Mouse (Mus musculus) heart, embryonic 15.5 days (tissue): ENCODE measurements around the gene Brf1. TPM values are rescaled to one million over a fixed set of nuclear protein-coding genes. Genes with fewer than 3 reads are reported as not detected.
A peak's percentile ranks its signal among the peaks of the same experiment; 100 is the strongest.

ENCODE experiments used
- ATAC-seq: fragments of 200-750 bp; cut with Nextera tagmentation; replicated peaks from 2 replicates; pipeline ENCODE4 v1.8.0; 2017; ENCODE audit warnings: low read depth, moderate TSS enrichment; ENCODE audit not compliant: insufficient number of reproducible peaks, insufficient read depth, low FRiP score
- H3K27ac ChIP-seq: fragments of 300-500 bp; sonication (generic); 2 replicates; pipeline ENCODE4 v1.5.1; 2015; ENCODE audit warnings: mild to moderate bottlenecking, inconsistent platforms
- H3K27me3 ChIP-seq: fragments of 300-500 bp; sonication (generic); 2 replicates; pipeline ENCODE4 v1.6.1; 2015; ENCODE audit warnings: inconsistent platforms
- H3K36me3 ChIP-seq: fragments of 300-500 bp; sonication (generic); 2 replicates; pipeline ENCODE4 v1.6.1; 2015; ENCODE audit warnings: mild to moderate bottlenecking, inconsistent platforms
- H3K4me1 ChIP-seq: fragments of 300-500 bp; sonication (generic); replicated peaks from 2 replicates; pipeline ENCODE4 v1.6.1; 2015; ENCODE audit warnings: inconsistent platforms
- H3K4me2 ChIP-seq: fragments of 300-500 bp; sonication (generic); 2 replicates; pipeline ENCODE4 v1.6.1; 2015; ENCODE audit warnings: inconsistent platforms, mild to moderate bottlenecking, moderate library complexity
- H3K4me3 ChIP-seq: fragments of 300-500 bp; sonication (generic); 2 replicates; pipeline ENCODE4 v1.5.1; 2015; ENCODE audit warnings: mild to moderate bottlenecking, inconsistent platforms
- H3K9ac ChIP-seq: fragments of 300-500 bp; sonication (generic); 2 replicates; pipeline ENCODE4 v1.6.1; 2015; ENCODE audit warnings: mild to moderate bottlenecking, inconsistent platforms
- H3K9me3 ChIP-seq: fragments of 300-500 bp; sonication (generic); replicated peaks from 2 replicates; pipeline ENCODE4 v1.6.1; 2016; ENCODE audit warnings: inconsistent platforms
- WGBS: fragments of 180-500 bp; shearing (Covaris S2); methylation state at CpG from one replicate; pipeline ENCODE4 v1.1.7; 2015; ENCODE audit warnings: mixed read lengths; 5-methylcytosine and 5-hydroxymethylcytosine counted together
- polyA plus RNA-seq: library from polyadenylated mRNA; unstranded; fragments of >200 nt; fragmentation: Nextera tagmentation; extraction: Ambion mirVana; gene quantifications from 2 replicates; pipeline ENCODE4 v1.2.1, GENCODE M21; 2015

Gene Brf1
- polyA plus RNA-seq, 1 experiment from 2014 or later: 30.2 TPM

DNA sequence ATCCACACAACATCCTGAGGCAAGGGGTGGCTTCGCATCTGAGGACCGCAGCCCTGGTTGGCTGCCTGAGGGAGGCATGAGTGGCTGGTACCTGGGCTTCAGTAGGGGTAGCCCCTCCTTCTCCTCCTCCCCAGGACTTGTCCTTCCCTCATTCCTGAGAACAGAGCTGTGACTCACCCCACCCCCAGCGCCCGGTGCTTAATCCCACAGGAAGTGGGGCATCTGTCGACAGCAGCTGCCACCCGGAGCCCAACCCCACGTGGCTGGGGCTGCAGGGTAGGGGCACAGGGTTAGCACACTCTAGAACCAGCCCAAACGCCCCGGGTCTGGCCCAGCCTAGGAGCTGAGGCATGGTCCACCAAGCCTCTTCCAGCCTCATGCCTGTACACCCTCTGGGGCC, 62.6 kb downstream of the Brf1 start:
- Histone ChIP-seq H3K9ac (no peak overlapping the region), H3K4me1 (peaks cover 26% of the 10 kb centered on the region), H3K27me3 (peaks cover 9% of the 10 kb centered on the region; the same call in 1 of the 2 replicates), H3K4me2 (no peak overlapping the region), H3K27ac (no peak overlapping the region), H3K9me3 (no peaks in the 10 kb centered on the region), H3K4me3 (no peak overlapping the region), H3K36me3 (no peaks in the 10 kb centered on the region)
- 35% methylated on average over 9 of the region's 9 CpGs for WGBS
- ATAC-seq: no peak

DNA sequence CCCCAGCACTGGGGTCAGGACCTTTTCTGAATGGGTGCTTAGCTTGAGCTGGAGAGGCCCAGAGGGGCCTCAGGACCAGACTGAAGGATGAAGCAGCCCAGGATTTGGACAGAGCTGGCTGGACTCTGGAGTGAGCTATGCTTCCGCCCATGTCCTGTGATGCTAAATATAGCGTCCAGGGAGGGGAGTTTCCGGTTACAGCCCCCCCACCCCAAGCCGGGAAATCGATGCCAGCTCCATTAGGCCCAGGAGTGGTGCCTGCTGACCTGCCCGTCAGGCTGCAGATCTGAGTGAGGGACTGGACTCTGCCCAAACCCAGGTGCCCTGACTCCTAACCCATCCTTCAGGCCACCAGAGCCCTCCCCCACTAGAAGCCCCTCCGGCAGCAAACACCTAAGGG, 67.9 kb downstream of the Brf1 start:
- H3K4me2 ChIP-seq: 0 out of 2 replicates have a peak overlapping the region, but pooled peaks have one; percentile 14

DNA sequence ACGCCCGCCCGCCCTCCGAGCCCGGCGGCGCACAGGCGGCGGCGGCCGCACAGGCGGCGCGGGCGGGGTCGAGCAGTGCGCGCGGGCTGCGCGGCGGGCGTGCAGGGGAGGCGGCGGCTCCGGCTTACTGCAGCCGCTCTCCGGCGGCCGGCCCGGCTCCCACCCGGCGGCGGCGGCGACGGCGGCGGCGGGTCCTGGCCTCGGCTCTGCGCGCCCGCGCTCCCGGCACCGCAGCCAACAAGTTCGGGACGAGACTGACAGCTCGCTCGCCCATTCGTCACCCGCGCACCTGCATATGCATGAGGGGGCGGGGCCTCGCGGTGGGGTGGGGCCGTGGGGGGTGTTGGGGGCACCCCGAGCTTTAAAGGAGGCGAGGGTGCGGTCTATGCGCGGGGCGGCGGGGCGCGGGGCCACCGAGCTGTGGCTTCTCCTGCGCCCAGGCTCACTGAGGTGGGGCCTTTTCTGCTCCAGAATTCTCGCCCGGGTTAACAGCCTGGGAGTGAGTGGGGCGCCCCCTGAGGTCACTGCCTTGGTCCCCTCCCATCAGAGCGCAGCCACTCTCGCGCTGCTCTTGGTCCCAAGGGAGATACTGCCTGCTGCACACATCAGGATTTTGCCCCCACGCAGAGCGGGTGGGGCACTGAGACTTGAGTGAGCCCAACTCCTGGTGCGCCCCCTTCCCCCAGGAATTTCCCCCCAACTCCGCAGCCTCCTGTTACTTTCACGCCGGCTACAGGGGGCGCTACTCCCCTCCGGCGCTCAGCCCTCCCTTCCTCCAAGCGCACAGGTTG, 70.7 kb downstream of the Brf1 start, which contains the start of gene Jag2:
Jag2 (minus strand) TSS at position 215 of the 791 bp plus-strand sequence.
- 1% methylated on average over 60 of the region's 85 CpGs for WGBS
- H3K27ac ChIP-seq: peak within 1 kb of the TSS; percentile 65
- peak; percentile 74 for ATAC-seq
- H3K9ac ChIP-seq: peak within 1 kb of the TSS; percentile 65
- H3K4me1 ChIP-seq: peaks cover 38% of the 10 kb centered on the region
- peak within 1 kb of the TSS; percentile 98 for H3K4me2 ChIP-seq
- no peaks in the 10 kb centered on the region for H3K9me3 ChIP-seq
- no peaks in the 10 kb centered on the region for H3K36me3 ChIP-seq
- peak within 1 kb of the TSS; percentile 63 for H3K4me3 ChIP-seq
- H3K27me3 ChIP-seq: peaks cover 74% of the 10 kb centered on the region

More for the DNA sequence above, 67.9 kb downstream of the Brf1 start:
- no peaks in the 10 kb centered on the region for H3K9me3 ChIP-seq
- H3K27me3 ChIP-seq: peaks cover 45% of the 10 kb centered on the region
- 21% methylated on average over 7 of the region's 7 CpGs for WGBS
- no peak overlapping the region for H3K9ac ChIP-seq
- no peak for ATAC-seq
- H3K4me3 ChIP-seq: no peak overlapping the region
- no peaks in the 10 kb centered on the region for H3K36me3 ChIP-seq
- no peak overlapping the region for H3K27ac ChIP-seq
- H3K4me1 ChIP-seq: peaks cover 33% of the 10 kb centered on the region

DNA sequence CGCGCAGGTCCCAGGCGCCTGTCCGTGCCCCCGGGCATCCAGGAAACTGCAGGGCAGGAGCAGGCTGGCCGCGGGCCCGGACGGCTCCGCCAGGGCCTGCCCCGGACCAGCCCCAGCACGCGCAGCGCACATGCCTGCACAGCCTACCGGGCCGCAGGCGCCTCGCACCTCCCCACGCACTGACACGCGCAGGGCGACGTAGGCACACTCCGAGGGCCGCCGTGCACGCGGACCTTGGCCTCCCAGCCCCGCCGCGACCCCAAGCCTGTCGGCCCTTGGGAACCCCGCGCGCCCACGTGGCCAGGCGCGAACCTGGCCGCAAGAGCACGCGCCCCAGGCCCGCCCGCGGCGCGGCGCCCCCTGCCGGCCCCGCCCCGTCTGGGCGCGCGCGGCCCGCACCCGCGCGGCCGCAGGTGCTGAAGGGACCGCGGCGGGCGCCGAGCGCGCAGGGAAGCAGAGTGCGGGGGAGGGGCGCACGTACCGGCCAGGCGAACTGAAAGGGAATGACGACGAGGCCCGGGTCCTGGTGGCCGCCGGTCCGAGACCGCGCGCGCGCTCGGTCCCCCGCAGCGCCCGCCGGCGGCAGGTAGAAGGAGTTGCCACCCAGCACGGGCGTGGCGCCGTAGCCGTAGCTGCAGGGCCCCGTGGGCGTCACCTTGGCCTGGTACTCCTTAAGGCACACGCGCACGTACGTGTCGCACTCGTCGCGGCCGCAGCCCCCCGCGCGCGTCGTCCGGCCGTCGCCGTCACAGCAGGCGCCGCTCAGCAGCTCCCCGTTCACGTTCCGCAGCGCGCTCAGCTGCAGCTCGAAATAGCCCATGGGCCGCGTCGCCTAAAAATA, 71.9 kb downstream of the Brf1 start:
- H3K4me2 ChIP-seq: peak overlapping the region; percentile 98
- WGBS: 1% methylated on average over 119 of the region's 124 CpGs

DNA sequence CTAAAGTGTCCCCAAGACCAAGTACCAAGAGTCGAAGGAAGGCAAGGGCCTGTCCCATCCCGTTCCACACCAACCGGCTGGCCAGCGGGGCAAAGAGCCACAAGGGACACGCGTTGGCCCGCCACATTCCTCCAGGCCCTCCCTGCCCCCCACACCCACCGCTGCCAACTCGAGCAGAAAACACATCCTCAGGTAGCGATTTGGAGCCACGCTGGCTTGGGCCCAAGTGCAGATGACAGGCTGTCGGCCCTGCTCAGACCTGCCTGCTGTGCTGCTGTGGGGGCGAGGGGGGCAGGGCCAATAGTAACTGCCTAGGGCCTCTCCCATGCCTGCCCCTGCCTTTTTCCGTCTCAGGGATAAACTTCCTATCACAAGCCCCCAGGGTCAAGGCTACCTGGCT, 73.2 kb downstream of the Brf1 start:
- no peaks in the 10 kb centered on the region for H3K36me3 ChIP-seq
- no peak overlapping the region for H3K27ac ChIP-seq
- H3K4me3 ChIP-seq: no peak overlapping the region; the same call in 1 of the 2 replicates
- no peak overlapping the region for H3K9ac ChIP-seq
- peaks cover 37% of the 10 kb centered on the region for H3K4me1 ChIP-seq
- no peak for ATAC-seq
- H3K9me3 ChIP-seq: no peaks in the 10 kb centered on the region
- peak overlapping the region; percentile 98 for H3K4me2 ChIP-seq
- H3K27me3 ChIP-seq: peaks cover 92% of the 10 kb centered on the region
- WGBS: 60% methylated on average over 14 of the region's 14 CpGs

More for the DNA sequence above, 71.9 kb downstream of the Brf1 start:
- peaks cover 81% of the 10 kb centered on the region for H3K27me3 ChIP-seq
- no peaks in the 10 kb centered on the region for H3K36me3 ChIP-seq
- H3K4me3 ChIP-seq: peak overlapping the region; percentile 63
- H3K27ac ChIP-seq: peak overlapping the region; percentile 65
- peak; percentile 10 for ATAC-seq
- peak overlapping the region; percentile 65 for H3K9ac ChIP-seq
- H3K9me3 ChIP-seq: no peaks in the 10 kb centered on the region
- peaks cover 38% of the 10 kb centered on the region for H3K4me1 ChIP-seq

DNA sequence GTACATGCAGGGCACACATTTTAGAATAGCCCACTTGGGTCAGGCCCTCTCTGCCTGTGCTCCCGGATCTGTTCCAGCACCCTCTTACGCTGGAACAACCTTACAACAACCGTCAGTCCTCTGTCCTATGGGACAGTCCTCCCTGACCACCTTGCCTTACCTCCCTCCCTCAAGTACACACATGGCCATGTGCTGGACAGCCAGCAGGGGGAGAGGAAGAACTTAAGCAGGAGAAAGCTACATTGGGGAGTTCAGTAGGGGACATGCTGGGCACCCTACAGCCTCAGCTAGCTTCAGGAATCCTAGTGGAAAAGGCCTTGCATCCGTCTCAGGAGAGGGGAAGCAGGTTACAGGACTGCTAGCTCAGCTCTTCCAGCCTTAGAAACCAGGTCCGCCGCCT, 74.6 kb downstream of the Brf1 start:
- Histone ChIP-seq H3K9ac (no peak overlapping the region), H3K9me3 (no peaks in the 10 kb centered on the region), H3K27me3 (peaks cover 82% of the 10 kb centered on the region), H3K4me1 (peaks cover 48% of the 10 kb centered on the region), H3K36me3 (no peaks in the 10 kb centered on the region), H3K27ac (no peak overlapping the region), H3K4me3 (no peak overlapping the region), H3K4me2 (no peak overlapping the region)
- WGBS: 74% methylated on average over 6 of the region's 6 CpGs
- no peak for ATAC-seq

DNA sequence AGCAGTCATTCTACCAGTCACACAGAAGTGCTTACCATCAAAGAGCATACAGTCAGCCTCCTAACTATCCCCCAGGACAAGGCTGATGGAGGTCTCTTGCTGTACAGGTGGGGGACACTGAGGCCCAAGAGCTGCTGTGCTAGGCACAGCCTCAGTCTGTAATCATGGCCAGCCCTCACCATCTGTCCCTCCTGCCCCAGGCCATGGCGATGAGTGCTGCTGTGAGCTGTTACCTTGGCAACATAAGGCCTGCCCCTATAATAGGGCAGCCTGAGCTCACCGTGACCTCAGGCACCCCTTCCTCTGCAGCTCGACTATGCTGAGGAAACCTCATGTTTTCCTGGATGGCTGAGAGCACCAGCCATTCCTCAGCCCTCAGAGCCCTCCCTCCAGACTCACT, 78.0 kb downstream of the Brf1 start:
- ATAC-seq: no peak
- no peak overlapping the region for H3K4me2 ChIP-seq
- 48% methylated on average over 3 of the region's 3 CpGs for WGBS
- peaks cover 36% of the 10 kb centered on the region for H3K4me1 ChIP-seq
- H3K36me3 ChIP-seq: no peaks in the 10 kb centered on the region
- no peak overlapping the region for H3K27ac ChIP-seq
- H3K4me3 ChIP-seq: no peak overlapping the region
- peaks cover 81% of the 10 kb centered on the region for H3K27me3 ChIP-seq
- no peak overlapping the region for H3K9ac ChIP-seq
- no peaks in the 10 kb centered on the region for H3K9me3 ChIP-seq

DNA sequence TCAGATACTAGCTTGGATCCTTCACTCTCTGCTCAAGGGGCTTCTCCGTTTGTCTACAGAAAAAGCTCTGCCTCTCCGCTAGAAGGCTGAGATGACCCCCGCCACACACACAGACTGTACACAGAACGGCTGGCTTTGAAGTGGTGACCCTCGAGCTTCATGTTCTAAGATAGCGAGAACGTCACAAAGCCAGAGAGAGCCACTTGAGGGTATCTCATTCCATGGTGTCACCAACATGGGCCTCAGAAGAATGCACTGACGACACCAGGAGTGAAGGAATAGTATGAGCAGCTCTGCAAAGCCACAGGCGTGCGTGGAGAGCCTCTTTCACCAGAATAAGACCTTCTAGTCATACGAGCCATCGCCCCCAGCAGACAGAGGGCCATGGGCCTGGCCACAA, 79.0 kb downstream of the Brf1 start:
- H3K9me3 ChIP-seq: no peaks in the 10 kb centered on the region
- peaks cover 42% of the 10 kb centered on the region for H3K4me1 ChIP-seq
- 0 out of 2 replicates have a peak overlapping the region, but pooled peaks have one; percentile 27 for H3K4me2 ChIP-seq
- 0 out of 2 replicates have a peak, but pooled peaks have one; percentile 24 for ATAC-seq
- H3K9ac ChIP-seq: no peak overlapping the region; the same call in 1 of the 2 replicates
- H3K27me3 ChIP-seq: peaks cover 73% of the 10 kb centered on the region
- H3K4me3 ChIP-seq: no peak overlapping the region
- H3K27ac ChIP-seq: no peak overlapping the region
- WGBS: 54% methylated on average over 12 of the region's 12 CpGs
- H3K36me3 ChIP-seq: no peaks in the 10 kb centered on the region

DNA sequence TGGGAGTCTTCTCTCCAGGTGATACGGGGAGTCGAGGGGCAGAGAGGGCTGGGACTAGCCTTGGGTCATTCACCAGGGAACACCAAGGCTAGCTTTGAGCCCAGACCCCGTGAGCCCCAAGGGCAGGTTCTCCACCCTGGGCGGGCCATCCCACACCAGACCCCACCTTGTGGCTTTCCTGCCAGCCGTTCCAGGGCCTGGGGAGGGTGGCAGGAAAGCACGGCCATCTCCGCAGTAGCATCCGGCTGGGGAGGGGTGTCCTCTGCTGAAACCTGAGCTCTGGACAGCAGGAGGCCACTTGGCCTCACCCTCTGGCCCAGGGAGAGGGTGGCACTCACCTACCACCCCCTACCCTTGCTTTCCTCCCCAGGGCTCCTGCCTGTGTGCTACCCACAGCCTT, 82.6 kb downstream of the Brf1 start:
- H3K9me3 ChIP-seq: no peaks in the 10 kb centered on the region
- H3K9ac ChIP-seq: no peak overlapping the region
- H3K27ac ChIP-seq: peak overlapping the region; percentile 1; the same call in 1 of the 2 replicates
- no peaks in the 10 kb centered on the region for H3K36me3 ChIP-seq
- peaks cover 62% of the 10 kb centered on the region for H3K27me3 ChIP-seq
- no peak overlapping the region for H3K4me2 ChIP-seq
- no peak overlapping the region for H3K4me3 ChIP-seq
- peaks cover 45% of the 10 kb centered on the region for H3K4me1 ChIP-seq
- ATAC-seq: no peak
- 60% methylated on average over 8 of the region's 8 CpGs for WGBS

DNA sequence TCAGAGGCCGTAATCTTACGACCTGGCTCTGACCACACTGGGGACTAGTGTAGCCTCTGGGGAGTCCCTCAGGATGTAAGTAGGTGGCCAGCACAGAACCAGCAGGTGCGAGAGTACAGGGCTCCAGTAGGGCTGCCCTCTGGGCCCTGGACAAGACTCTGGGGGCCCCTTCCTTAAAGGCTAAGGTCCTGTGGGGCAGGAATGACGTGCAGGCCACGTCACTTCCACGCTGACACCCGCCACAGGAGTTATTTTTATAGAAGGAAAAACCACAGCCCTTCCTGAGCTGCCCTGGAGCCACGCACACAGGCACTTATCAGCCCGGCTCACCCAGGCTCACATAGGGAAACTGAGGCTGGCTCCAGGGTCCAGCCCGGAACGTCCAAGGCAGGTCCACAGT, 83.0 kb downstream of the Brf1 start:
- no peak overlapping the region for H3K4me3 ChIP-seq
- H3K4me1 ChIP-seq: peaks cover 41% of the 10 kb centered on the region
- H3K4me2 ChIP-seq: no peak overlapping the region
- H3K27me3 ChIP-seq: peaks cover 59% of the 10 kb centered on the region
- no peak for ATAC-seq
- no peaks in the 10 kb centered on the region for H3K36me3 ChIP-seq
- H3K27ac ChIP-seq: peak overlapping the region; percentile 1; the same call in 1 of the 2 replicates
- H3K9me3 ChIP-seq: no peaks in the 10 kb centered on the region
- 0 out of 2 replicates have a peak overlapping the region, but pooled peaks have one; percentile 11 for H3K9ac ChIP-seq
- 64% methylated on average over 11 of the region's 11 CpGs for WGBS
